Mouse (Mus musculus): ENCODE measurements around the gene Cluap1.

Gene Cluap1

GRCm38 (mm10) chr16:3908537-3909111, at the start of gene Cluap1, which contains the start of gene 1700037C18Rik:
TSS of gene Cluap1 (plus strand) at chr16:3908801.
TSS of gene 1700037C18Rik (minus strand) at chr16:3908689.
- DNase-seq (ENCODE audit: low spot score) = peak; percentile 74

- no peak for DNase-seq (ENCODE audit: low spot score)
Observed at GRCm38 (mm10) chr16:3859254-3859653, 49.3 kb upstream of the Cluap1 start.

DNA sequence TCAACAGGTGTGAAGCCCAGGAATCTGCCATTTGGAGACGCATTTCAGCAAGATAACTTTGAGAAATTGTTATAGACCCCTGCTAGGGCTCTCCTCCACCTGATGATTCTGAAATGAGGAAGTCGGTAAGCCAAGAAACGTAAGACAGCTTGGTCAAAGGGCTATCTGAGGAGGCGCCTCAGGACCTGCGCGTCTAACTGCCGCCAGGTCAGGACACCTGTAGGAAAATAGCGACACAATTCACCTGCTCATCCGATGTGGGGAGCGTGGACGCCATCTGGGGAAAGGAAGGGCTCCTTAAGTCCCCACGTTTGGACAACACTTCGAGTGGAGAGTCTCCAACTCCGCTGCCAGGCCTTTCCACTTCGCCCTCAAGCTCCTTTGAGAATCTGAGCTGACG, 36.8 kb upstream of the Cluap1 start:
- no peak for DNase-seq (ENCODE audit: low spot score)

GRCm38 (mm10) chr16:3872216-3873047, 36.2 kb upstream of the Cluap1 start, which contains the start of gene Naa60:
TSS of gene Naa60 (plus strand) at chr16:3872375.
- DNase-seq (ENCODE audit: low spot score) = peak; percentile 59

GRCm38 (mm10) chr16:3876346-3876745, 32.3 kb upstream of the Cluap1 start:
- no peak for DNase-seq (ENCODE audit: low spot score)

GRCm38 (mm10) chr16:3884201-3885064, 24.2 kb upstream of the Cluap1 start, which contains the start of the genes Zfp597 and Gm20695:
TSS of gene Zfp597 (minus strand) at chr16:3884561.
TSS of gene Gm20695 (plus strand) at chr16:3884648.
- peak; percentile 82 for DNase-seq (ENCODE audit: low spot score)

DNA sequence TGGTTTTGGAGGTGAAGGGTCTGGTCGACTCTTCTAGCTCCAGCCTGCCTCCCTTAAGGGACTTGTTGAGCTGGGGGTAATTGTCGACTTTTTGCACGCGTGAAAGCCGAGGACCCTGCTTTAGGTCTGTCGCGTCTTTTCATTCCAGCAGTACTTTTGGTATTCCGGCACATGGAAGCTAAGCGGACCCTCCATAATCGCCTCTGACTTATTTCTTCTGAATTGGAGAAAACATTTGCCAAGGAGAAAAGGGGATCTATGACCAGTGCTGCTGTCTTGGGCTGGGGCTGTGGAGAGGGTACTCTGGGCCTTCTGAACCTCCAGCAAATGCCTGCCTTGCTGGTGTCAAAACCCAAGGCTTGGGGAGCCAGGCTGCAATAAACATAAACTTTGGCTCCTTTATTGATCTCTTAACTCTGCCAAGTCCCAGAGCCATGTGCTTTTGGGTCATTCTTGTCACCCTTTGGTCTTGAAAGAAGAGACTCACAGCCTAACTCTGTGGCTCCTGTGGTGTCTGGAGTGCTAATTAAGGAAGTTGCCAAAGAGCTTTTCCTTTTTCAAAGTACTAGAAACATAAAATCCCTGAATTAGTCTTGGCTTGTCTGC, 23.4 kb upstream of the Cluap1 start:
- DNase-seq (ENCODE audit: low spot score) = no peak

GRCm38 (mm10) chr16:3891621-3892295, 16.8 kb upstream of the Cluap1 start:
- no peak for DNase-seq (ENCODE audit: low spot score)

- no peak for DNase-seq (ENCODE audit: low spot score)
Observed at GRCm38 (mm10) chr16:3893739-3894138, 14.9 kb upstream of the Cluap1 start.

GRCm38 (mm10) chr16:3895173-3895792, 13.3 kb upstream of the Cluap1 start:
- no peak for DNase-seq (ENCODE audit: low spot score)

DNA sequence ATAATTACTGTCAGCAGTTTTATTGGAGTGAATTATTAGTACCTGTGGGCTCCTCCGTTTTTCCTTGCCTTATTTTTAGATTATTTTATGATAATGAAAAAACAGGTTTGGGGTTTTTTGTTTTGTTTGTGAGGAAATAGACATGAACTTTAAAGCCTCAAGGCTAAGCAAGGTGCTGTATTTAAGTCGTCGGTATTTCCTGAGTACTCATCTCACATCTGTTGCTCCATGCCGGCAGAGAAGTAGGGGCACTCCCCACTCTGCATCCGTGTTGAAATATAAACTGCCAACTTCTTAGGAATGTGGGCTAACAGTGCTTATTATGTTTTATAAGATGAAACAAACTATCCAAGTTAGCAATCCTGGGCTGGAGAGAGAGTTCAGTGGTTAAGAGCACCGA, 12.6 kb upstream of the Cluap1 start:
- DNase-seq (ENCODE audit: low spot score) = no peak

GRCm38 (mm10) chr16:3896553-3896952, 12.0 kb upstream of the Cluap1 start:
- DNase-seq (ENCODE audit: low spot score) = no peak

GRCm38 (mm10) chr16:3907471-3907870, 1.1 kb upstream of the Cluap1 start:
- no peak for DNase-seq (ENCODE audit: low spot score)

GRCm38 (mm10) chr16:3909118-3909517, 517 bp downstream of the Cluap1 start:
- no peak for DNase-seq (ENCODE audit: low spot score)

DNA sequence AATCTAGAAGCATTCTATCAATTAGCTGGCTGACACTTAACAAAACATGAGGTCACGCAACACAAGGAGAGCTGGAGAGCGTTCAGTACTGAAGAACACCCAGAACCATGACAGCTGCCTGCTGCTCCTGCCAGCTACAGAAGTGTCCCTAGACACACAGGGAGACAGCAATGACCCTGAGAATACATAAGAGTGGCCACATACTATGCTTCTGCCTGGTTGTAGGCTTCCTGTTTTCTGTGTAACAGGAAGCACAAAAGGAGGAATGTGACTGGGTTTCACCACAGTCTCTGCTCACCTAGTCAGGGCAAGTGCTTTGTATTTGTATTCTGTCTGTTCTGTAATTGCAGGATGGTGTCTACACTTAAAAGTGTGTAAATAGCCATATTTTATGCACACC, 12.2 kb downstream of the Cluap1 start:
- DNase-seq (ENCODE audit: low spot score) = no peak

- DNase-seq (ENCODE audit: low spot score) = no peak
Observed at GRCm38 (mm10) chr16:3923515-3923914, 14.9 kb downstream of the Cluap1 start.

DNA sequence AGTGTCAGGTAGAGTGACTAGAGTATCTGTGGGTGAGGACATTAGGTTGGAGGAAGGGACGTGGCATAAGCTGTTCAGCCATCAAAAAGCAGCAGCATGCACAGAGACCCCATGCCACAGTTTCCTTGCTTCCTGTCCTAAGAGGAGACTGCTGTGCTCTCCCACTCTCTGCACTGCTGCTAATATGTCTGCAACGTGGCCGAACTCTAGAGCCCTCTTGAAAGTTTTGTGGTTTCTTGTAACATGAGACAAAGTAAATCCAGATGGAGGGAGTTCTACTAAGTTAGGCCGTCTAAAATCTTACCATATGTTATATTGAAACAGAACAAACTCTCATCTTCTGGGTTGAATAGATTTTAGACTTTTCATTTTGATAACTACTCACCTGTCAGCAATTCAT, 15.4 kb downstream of the Cluap1 start:
- DNase-seq (ENCODE audit: low spot score) = no peak

DNA sequence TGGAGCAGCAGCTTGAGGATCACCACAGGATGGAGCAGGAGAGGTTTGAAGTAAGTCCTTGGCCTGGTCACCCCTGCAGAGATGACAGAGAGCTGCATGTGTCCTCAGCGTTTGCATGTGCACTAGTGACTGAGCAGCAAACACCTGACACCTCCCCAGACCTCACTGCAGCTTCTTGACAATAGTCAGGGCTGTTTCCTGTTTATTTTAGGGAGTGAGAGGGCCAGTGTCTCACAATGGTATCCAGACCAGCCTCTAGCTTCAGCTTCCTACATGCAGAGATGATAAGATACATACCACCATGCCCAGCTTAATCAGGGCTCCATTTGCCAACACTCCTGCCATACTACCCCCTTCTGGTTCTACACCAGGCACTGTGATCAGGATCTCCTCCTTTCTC, 20.0 kb downstream of the Cluap1 start:
- no peak for DNase-seq (ENCODE audit: low spot score)

DNA sequence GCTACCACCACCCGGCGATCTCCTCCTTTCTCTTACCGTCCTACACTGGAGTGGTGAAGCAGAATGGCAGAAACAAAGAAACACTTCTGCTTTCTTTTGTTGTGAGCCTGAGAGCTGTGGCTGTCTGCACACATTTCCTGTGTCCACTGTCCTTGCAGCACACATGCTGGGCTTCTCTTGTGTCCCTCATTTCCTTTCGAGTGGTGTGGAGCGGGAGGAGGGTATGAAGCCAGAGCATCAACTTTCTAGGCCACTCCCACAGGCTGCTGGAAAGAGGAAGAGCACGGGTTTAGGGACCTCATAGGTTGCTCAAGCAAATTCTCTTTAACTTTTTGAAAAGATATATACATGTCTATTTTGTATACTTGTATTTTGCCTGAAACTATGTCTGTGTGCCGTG, 20.6 kb downstream of the Cluap1 start:
- DNase-seq (ENCODE audit: low spot score) = no peak

GRCm38 (mm10) chr16:3933536-3933935, 24.9 kb downstream of the Cluap1 start:
- no peak for DNase-seq (ENCODE audit: low spot score)

DNA sequence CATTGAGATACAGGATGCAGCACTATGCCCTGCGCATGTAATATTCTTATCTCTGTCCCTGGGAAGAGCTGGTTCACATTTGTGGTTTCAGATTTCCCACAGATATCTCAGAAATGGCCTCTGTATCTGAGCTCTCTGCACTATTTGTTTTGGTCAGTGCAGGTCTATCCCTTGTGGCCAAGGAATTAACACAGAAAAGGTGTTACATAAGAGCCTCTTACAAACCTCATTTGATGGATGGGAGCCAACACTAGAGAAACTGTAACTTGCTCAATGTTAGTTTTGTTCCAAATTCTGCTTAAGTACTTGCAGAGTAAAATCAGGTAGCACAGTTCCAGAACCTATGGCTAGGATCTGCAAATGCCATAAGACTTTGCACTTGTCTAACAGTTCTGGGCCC, 25.5 kb downstream of the Cluap1 start:
- no peak for DNase-seq (ENCODE audit: low spot score)

Data from urinary bladder, postnatal 10 days (tissue).